Mouse (Mus musculus): ENCODE data around the gene Gm3604. TPM values are rescaled to one million over a fixed set of nuclear protein-coding genes. Genes with fewer than 3 reads are reported as not detected.
"Not testable (repeated sequence)": the region's sequence is repeated elsewhere in the genome, so short reads cannot be mapped to it uniquely, and the experiment has no call there.

Gene Gm3604
- 12.5 and 19.4 TPM in 2 replicates for total RNA-seq (2017)

- ATAC-seq (replicated peaks; ENCODE audit: low read depth, poor library complexity, severe bottlenecking) = peak; percentile 88
These were observed at the start of gene Gm3604 for GRCm38 (mm10) chr13:62382952-62383351. TSS of gene Gm3604 (minus strand) at chr13:62383177.

GRCm38 (mm10) chr13:62399206-62399605 lies 16.2 kb upstream of the Gm3604 start:
- ATAC-seq (replicated peaks; ENCODE audit: low read depth, poor library complexity, severe bottlenecking) = not testable (repeated sequence)

DNA sequence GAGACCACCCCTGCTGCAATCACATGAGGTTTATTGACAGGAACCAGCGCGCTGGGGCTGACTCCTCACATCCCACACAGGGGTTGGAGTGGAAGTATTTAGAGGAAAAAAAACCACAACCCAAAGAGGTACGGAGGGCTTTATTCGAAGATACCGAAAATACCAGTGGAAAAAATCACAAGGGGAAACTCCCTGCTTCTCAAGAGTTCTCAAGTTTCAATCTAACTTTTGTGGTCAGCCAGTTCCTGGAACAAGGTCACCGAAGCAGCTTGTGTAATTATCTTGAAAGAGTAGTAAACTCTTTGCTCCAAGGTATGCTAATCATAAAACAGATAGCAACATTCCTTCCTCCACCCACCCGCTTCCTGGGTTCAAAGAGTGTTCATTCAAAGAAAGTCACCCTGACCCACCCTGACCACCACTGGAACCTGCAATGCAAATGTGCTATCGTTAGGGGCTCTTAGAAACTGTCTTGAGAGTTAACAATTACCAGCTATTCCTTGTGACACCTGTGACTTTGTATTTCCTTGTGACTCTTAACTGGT lies 7.2 kb upstream of the Gm3604 start:
- ATAC-seq (replicated peaks; ENCODE audit: low read depth, poor library complexity, severe bottlenecking) = not testable (repeated sequence)

- ATAC-seq (replicated peaks; ENCODE audit: low read depth, poor library complexity, severe bottlenecking) = no peak
These were observed 51.2 kb downstream of the Gm3604 start for GRCm38 (mm10) chr13:62331786-62332185.

- no peak for ATAC-seq (replicated peaks; ENCODE audit: low read depth, poor library complexity, severe bottlenecking)
These were observed 51.6 kb downstream of the Gm3604 start for GRCm38 (mm10) chr13:62331381-62331780.

Other genes starting within 250 kb of the Gm3604 start
- gene Gm49359, start 83.7 kb upstream of the Gm3604 start, total RNA-seq (2017) = 5.9 and 8.3 TPM in 2 replicates
- gene Zfp935, start 175.3 kb upstream of the Gm3604 start, total RNA-seq (2017) = not detected in 2 replicates
- gene Zfp934, start 188.0 kb upstream of the Gm3604 start, total RNA-seq (2017) = 7.4 and 17.7 TPM in 2 replicates
- 8.9 and 18.6 TPM in 2 replicates for gene 6720489N17Rik, start 241.0 kb upstream of the Gm3604 start, total RNA-seq (2017)